Mouse (Mus musculus) mesoderm, embryonic 11.5 days (tissue): ENCODE data around the gene Cul9.

ENCODE experiments used
- DNase-seq: peaks from one replicate; pipeline ENCODE4 v3.0.0-alpha.2; 2012; ENCODE audit warnings: low read depth, low spot score

The Cul9 gene

GRCm38 (mm10) chr17:46553469-46553868, 7.3 kb upstream of the Cul9 start:
- DNase-seq = no peak

GRCm38 (mm10) chr17:46552841-46553423, 6.7 kb upstream of the Cul9 start:
- peak; percentile 94 for DNase-seq

GRCm38 (mm10) chr17:46552151-46552550, 6.0 kb upstream of the Cul9 start:
- no peak for DNase-seq

- no peak for DNase-seq
These were observed 5.2 kb upstream of the Cul9 start for GRCm38 (mm10) chr17:46551369-46551768.

- DNase-seq = no peak
These were observed 4.7 kb upstream of the Cul9 start for GRCm38 (mm10) chr17:46550904-46551303.

- no peak for DNase-seq
These were observed 3.5 kb upstream of the Cul9 start for GRCm38 (mm10) chr17:46549642-46550041.

GRCm38 (mm10) chr17:46549193-46549592, 3.0 kb upstream of the Cul9 start:
- no peak for DNase-seq

GRCm38 (mm10) chr17:46548741-46549140, 2.6 kb upstream of the Cul9 start:
- no peak for DNase-seq

- DNase-seq = no peak
These were observed 1.7 kb upstream of the Cul9 start for GRCm38 (mm10) chr17:46547923-46548322.

GRCm38 (mm10) chr17:46546995-46547394, 807 bp upstream of the Cul9 start:
- DNase-seq = no peak

GRCm38 (mm10) chr17:46546591-46546990, 403 bp upstream of the Cul9 start:
- DNase-seq = no peak

- DNase-seq = no peak
These were observed 2.5 kb downstream of the Cul9 start for GRCm38 (mm10) chr17:46543661-46544060.

GRCm38 (mm10) chr17:46525579-46526307, 20.4 kb downstream of the Cul9 start:
- peak; percentile 82 for DNase-seq

- DNase-seq = no peak
These were observed 21.1 kb downstream of the Cul9 start for GRCm38 (mm10) chr17:46525065-46525464.

- no peak for DNase-seq
These were observed 24.1 kb downstream of the Cul9 start for GRCm38 (mm10) chr17:46521963-46522668.

GRCm38 (mm10) chr17:46521174-46521573, 25.0 kb downstream of the Cul9 start:
- DNase-seq = no peak

- DNase-seq = no peak
These were observed 25.7 kb downstream of the Cul9 start for GRCm38 (mm10) chr17:46520385-46520979.

GRCm38 (mm10) chr17:46519971-46520370, 26.2 kb downstream of the Cul9 start:
- DNase-seq = no peak

- no peak for DNase-seq
These were observed 32.9 kb downstream of the Cul9 start for GRCm38 (mm10) chr17:46513329-46513728.

GRCm38 (mm10) chr17:46511059-46511710, 35.0 kb downstream of the Cul9 start:
- peak; percentile 59 for DNase-seq

- no peak for DNase-seq
These were observed 40.6 kb downstream of the Cul9 start for GRCm38 (mm10) chr17:46505617-46506016.
